Mouse (Mus musculus) CD4-positive, CD25-positive, alpha-beta regulatory T cell (primary cell): Measurements from ENCODE around the gene P2rx2. TPM values are rescaled to one million over a fixed set of nuclear protein-coding genes. Genes with fewer than 3 reads are reported as not detected.

ENCODE experiments used
- polyA plus RNA-seq: library from polyadenylated mRNA; unstranded; fragments of 100-300 nt; shearing (Covaris generic); gene quantifications from one replicate; pipeline ENCODE4 v1.2.1, GENCODE M21; 2017

P2rx2 gene
- polyA plus RNA-seq: not detected

DNA sequence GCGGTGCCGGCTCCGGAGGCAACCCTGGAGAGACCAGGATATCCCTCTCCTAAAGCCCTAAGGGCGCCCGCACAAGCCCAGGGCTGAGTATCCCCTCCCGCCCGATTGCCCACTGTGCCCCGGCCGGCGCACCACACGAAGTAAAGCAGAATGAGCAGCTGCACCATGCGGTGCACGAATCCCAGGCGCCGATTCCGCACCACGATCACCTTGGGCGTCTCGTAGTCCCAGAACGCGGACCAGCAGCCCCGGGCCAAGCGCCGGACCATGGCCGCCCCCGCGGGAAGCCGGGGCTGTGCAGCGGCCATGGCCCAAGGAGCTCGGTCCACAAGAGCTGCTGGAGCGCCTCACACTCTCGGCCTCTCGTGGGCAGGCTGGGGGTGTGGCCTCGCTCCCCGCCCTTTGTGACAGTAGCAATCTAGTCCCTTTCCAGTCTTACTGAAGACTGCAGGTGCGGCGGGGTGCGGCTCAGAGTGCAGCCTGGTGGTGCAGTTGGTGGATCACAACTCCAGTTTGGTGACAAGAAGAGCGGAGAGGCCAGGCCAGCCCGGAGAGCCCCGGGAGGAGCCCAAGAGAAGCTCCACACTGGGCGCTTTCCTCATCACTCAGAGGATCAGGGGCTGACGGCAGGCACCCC is at the start of gene P2rx2:
Gene P2rx2, minus strand, starts transcription at position 565 of the 637 bp plus-strand sequence.

DNA sequence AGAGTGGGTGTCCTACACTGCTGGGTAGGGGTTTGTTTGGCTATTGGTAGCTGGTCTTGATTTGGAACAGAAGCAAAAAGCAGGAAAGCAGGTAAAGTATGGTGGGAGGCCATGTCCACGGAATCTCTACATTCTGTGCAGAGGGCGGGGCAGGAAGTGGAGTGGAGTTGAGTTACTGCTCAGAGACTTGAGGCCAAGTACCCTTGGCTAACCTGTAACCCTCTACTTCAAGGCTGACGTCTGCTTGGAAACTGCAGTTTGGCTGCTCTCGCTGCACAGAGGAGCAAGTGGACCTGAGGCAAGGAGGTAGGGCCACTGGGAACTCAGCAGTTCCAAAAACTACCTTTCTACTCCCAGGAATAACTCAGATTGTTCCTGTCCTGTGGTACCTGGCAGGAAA is 1.5 kb upstream of the P2rx2 start, which contains the start of gene Lrcol1:
Gene Lrcol1, plus strand, starts transcription at position 207 of the 400 bp plus-strand sequence.

Other genes with a start within 250 kb of the P2rx2 start
- 3.0 TPM for gene Gm35315, start 248.8 kb downstream of the P2rx2 start, polyA plus RNA-seq
- gene Plcxd1, start 243.2 kb downstream of the P2rx2 start, polyA plus RNA-seq: 2.4 TPM
- gene Gtpbp6, start 235.0 kb downstream of the P2rx2 start, polyA plus RNA-seq: 68.5 TPM
- 5.7 TPM for gene Zfp605, start 233.1 kb downstream of the P2rx2 start, polyA plus RNA-seq
- 68.4 TPM for gene Chfr, start 207.4 kb downstream of the P2rx2 start, polyA plus RNA-seq
- 29.1 TPM for gene Golga3, start 166.5 kb downstream of the P2rx2 start, polyA plus RNA-seq
- 51.2 TPM for gene Ankle2, start 112.2 kb downstream of the P2rx2 start, polyA plus RNA-seq
- 61.1 TPM for gene Pgam5, start 73.3 kb downstream of the P2rx2 start, polyA plus RNA-seq
- gene Pxmp2, start 57.0 kb downstream of the P2rx2 start, polyA plus RNA-seq: 4.9 TPM
- 4.9 TPM for gene Pole, start 56.9 kb downstream of the P2rx2 start, polyA plus RNA-seq
- not detected for gene Lrcol1, start 1.5 kb upstream of the P2rx2 start, polyA plus RNA-seq
- gene Fbrsl1, start 105.3 kb upstream of the P2rx2 start, polyA plus RNA-seq: 43.0 TPM
- 4.6 TPM for gene Galnt9, start 201.1 kb upstream of the P2rx2 start, polyA plus RNA-seq